Mouse (Mus musculus) CD4-positive naive resting alpha-beta T cell, adult 57 days (primary cell): ENCODE results near the gene Gm11627. TPM values are rescaled to one million over a fixed set of nuclear protein-coding genes. Genes with fewer than 3 reads are reported as not detected.

Experiments
- total RNA-seq: library from RNA; stranded (reverse); gene quantifications from one replicate; pipeline ENCODE4 v1.2.4, GENCODE M21; 2023

Gm11627 gene
- not detected for total RNA-seq

DNA sequence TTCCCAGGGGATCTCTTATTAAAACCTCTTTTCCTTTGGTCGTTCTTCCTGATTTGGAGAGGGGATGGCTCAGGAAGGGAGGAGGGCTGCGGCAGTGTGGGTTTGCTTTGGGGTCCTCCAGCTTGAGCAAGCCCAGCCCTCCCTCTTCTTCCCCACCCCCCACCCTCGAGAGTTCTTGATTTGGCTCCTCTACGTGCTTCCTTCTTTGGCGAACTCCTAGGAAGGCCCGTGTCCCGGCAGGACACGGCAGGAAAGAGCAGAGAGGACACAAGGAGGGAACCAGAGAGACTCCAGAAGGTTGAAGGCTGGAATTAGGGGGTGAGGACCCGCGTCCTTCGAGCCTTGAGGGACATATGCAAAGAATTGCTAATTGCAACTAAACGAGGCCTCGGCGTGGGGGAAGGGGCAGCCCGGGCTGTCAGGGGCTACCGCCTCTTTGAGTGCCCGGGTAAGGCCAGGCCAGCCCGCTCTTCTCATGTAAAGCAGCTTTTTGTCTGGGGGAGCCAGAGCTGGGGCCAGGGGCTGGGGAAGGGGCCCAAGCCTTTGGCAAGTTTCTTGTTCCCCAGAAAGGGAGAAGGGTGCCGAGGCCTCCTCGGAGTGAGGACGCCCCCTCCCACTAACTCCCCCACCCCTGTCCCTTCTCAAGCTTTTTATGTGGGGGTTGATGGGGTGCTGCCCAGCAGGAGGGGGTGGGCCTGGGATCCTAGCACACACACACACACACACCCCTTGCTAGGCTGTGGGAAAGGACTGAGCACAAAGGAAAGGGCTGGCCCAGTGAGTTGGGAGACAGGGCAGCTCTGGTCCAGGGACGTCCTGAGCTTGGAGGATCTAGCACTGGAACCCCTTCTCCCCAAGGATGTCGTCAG, at the start of gene Gm11627:
Gene Gm11627, minus strand, starts transcription at position 297 of the 869 bp plus-strand sequence.

DNA sequence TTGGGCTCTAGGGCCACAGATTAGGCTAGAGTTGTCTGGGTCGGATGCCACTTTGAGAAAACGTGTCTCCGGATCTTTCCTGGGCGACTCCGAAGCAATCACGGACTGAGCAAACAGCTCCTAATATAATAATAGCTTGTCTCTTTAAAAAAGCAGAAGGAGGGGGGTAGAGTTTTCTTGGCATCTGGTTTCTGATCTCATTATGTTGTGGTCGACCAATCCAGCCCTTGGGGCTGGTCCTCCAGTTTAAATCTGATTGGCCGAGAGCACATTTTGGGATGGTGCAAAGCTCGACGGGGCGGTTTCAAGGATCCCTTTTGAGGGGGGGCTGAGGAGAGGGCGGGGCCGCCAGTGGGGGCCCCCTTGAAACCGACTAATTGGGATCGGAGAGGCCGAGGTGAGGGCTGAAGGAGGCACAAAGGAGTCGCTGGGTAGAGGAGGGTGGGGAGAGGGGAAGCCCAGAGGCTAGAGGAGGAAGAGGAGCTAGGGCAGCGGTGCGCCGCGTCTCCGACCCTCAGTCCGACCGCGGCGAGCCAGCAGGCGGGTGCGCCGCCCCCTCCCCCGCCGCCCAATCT, 24.8 kb upstream of the Gm11627 start, which contains the start of gene Fzd2:
Gene Fzd2, plus strand, starts transcription at position 387 of the 575 bp plus-strand sequence.

DNA sequence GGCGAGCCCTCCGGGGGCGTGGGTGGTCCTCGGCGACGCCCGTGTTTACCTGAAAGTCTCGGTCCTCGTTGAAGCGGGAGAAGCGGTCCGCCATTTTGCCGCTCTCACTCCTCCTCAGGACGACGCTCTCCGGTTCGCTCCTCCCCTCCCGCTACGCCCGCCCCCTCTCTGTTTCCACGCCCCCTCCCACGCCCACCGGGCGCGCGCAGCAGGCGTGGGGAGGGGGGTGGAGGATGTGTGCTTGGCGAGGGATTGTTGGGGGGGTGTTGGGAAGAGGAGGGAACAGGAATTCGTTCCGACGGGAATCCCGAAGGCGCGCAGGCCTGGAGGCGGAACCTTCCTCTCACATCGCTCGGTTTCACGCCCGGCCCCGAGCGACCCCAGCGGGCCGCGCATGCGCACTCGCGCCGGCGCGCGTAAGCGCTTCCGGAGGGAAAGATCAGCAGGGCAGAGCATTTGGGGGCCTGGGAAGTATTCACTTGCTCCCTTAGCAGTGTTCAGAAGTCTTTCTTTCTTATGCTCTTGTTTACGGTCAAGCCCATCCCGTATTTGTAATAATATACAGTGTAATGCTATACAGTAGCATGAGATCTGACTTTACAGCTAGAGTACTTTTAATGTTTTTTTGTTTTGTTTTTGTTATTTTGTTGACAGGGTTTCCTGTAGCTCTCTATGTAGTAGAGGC, 23.1 kb downstream of the Gm11627 start, which contains the start of gene Gpatch8:
Gene Gpatch8, minus strand, starts transcription at position 362 of the 685 bp plus-strand sequence.

Other genes starting within 250 kb of the Gm11627 start
- gene Slc4a1, start 213.3 kb downstream of the Gm11627 start, total RNA-seq = 0.74 TPM
- 4.7 TPM for gene Rundc3a, start 186.1 kb downstream of the Gm11627 start, total RNA-seq
- gene Slc25a39, start 171.5 kb downstream of the Gm11627 start, total RNA-seq = 37.5 TPM
- 16.7 TPM for gene Grn, start 149.1 kb downstream of the Gm11627 start, total RNA-seq
- gene Fam171a2, start 131.8 kb downstream of the Gm11627 start, total RNA-seq = 0.18 TPM
- 20.9 TPM for gene Itga2b, start 109.3 kb downstream of the Gm11627 start, total RNA-seq
- gene Gpatch8, start 23.1 kb downstream of the Gm11627 start, total RNA-seq = 58.4 TPM
- gene Fzd2, start 24.9 kb upstream of the Gm11627 start, total RNA-seq = not detected
- gene Meioc, start 84.3 kb upstream of the Gm11627 start, total RNA-seq = not detected
- gene Ccdc43, start 118.3 kb upstream of the Gm11627 start, total RNA-seq = 30.9 TPM
- gene Adam11, start 182.0 kb upstream of the Gm11627 start, total RNA-seq = 3.9 TPM
- gene Gjc1, start 240.2 kb upstream of the Gm11627 start, total RNA-seq = not detected